Mouse (Mus musculus) CH12.LX (cell line): Measurements from ENCODE around the gene Vpreb1. TPM values are rescaled to one million over a fixed set of nuclear protein-coding genes. Genes with fewer than 3 reads are reported as not detected.

Source experiments
- DNase-seq: peaks from one replicate; pipeline ENCODE4 v3.0.0-alpha.2; 2013; ENCODE audit errors: extremely low read depth
- H3K27ac ChIP-seq: 2 replicates; pipeline ENCODE4 v1.5.1; 2012; ENCODE audit warnings: low read depth, mild to moderate bottlenecking, control low read depth, moderate library complexity; ENCODE audit not compliant: insufficient read depth
- H3K27me3 ChIP-seq: replicated peaks from 2 replicates; pipeline ENCODE3; 2012; ENCODE audit warnings: inconsistent platforms
- H3K36me3 ChIP-seq, 2 experiments: replicated peaks in 1 of 2; 2 replicates each; pipeline versions ENCODE3 to v1.6.1; 2012; ENCODE audit warnings: inconsistent platforms in 1 of 2, low read length in 1 of 2, mild to moderate bottlenecking in 1 of 2, mixed read lengths in 1 of 2, moderate library complexity in 1 of 2; ENCODE audit not compliant: control insufficient read depth in 1 of 2, insufficient read depth in 1 of 2
- H3K4me1 ChIP-seq, 2 experiments: 2 replicates each; pipeline ENCODE4 v1.6.1; 2012; ENCODE audit warnings: inconsistent platforms in 1 of 2, moderate library complexity in 1 of 2; ENCODE audit not compliant: insufficient read depth in 2 of 2, control insufficient read depth in 1 of 2
- H3K4me2 ChIP-seq: 2 replicates; pipeline ENCODE4 v1.6.1; 2012; ENCODE audit warnings: low read depth, mild to moderate bottlenecking, control low read depth; ENCODE audit not compliant: poor library complexity, insufficient read depth, severe bottlenecking
- H3K4me3 ChIP-seq, 3 experiments: fragments of 150-350 bp in 1 of 3; sonication (generic) in 1 of 3; replicated peaks in 1 of 3; 2 replicates each; pipeline versions ENCODE3 to v1.5.1; 2011 to 2012; ENCODE audit warnings: low read depth in 2 of 3, low read length in 2 of 3, mild to moderate bottlenecking in 2 of 3, moderate library complexity in 2 of 3, control low read depth in 1 of 3, improper control_type of control experiment in 1 of 3, inconsistent platforms in 1 of 3, mixed read lengths in 1 of 3; ENCODE audit not compliant: poor library complexity in 1 of 3
- H3K79me2 ChIP-seq: replicated peaks from 2 replicates; pipeline ENCODE4 v1.6.1; 2012; ENCODE audit warnings: mild to moderate bottlenecking, moderate library complexity; ENCODE audit not compliant: control insufficient read depth, poor library complexity, insufficient read depth, severe bottlenecking; ENCODE audit errors: extremely low read depth
- H3K9ac ChIP-seq: 2 replicates; pipeline ENCODE4 v1.6.1; 2012; ENCODE audit warnings: low read depth, mild to moderate bottlenecking, control low read depth, moderate library complexity; ENCODE audit not compliant: insufficient read depth
- H3K9me3 ChIP-seq: replicated peaks from 2 replicates; pipeline ENCODE3; 2012; ENCODE audit warnings: low read length, inconsistent platforms, mixed read lengths
- BHLHE40 ChIP-seq: IDR thresholded peaks from 2 replicates; pipeline ENCODE4 v1.6.1; 2011; ENCODE audit warnings: mild to moderate bottlenecking, low read depth, low read length, improper control_type of control experiment
- CHD1 ChIP-seq: IDR thresholded peaks from 2 replicates; pipeline ENCODE4 v1.6.1; 2012; ENCODE audit warnings: low read depth, low read length, improper control_type of control experiment, inconsistent platforms
- CHD2 ChIP-seq: IDR thresholded peaks from 2 replicates; pipeline ENCODE4 v1.6.1; 2011; ENCODE audit warnings: low read length, improper control_type of control experiment
- E2F4 ChIP-seq: IDR thresholded peaks from 2 replicates; pipeline ENCODE4 v1.6.1; 2011; ENCODE audit warnings: low read depth, low read length, improper control_type of control experiment; ENCODE audit not compliant: insufficient replicate concordance
- EP300 ChIP-seq: IDR thresholded peaks from 2 replicates; pipeline ENCODE4 v1.6.1; 2011; ENCODE audit warnings: low read length, improper control_type of control experiment
- ETS1 ChIP-seq: conservative IDR thresholded peaks from 2 replicates; pipeline ENCODE4 v1.6.1; 2012; ENCODE audit warnings: low read depth, mild to moderate bottlenecking, inconsistent platforms, low read length, improper control_type of control experiment, moderate library complexity
- HCFC1 ChIP-seq: IDR thresholded peaks from 2 replicates; pipeline ENCODE4 v1.6.1; 2012; ENCODE audit warnings: low read depth, mild to moderate bottlenecking, inconsistent platforms, low read length, improper control_type of control experiment
- JUN ChIP-seq: IDR thresholded peaks from 2 replicates; pipeline ENCODE4 v1.6.1; 2011; ENCODE audit warnings: low read depth, mild to moderate bottlenecking, low read length, improper control_type of control experiment, moderate library complexity; ENCODE audit not compliant: insufficient read depth
- MAX ChIP-seq: IDR thresholded peaks from 2 replicates; pipeline ENCODE4 v1.6.1; 2011; ENCODE audit warnings: low read length, improper control_type of control experiment
- MAZ ChIP-seq: IDR thresholded peaks from 2 replicates; pipeline ENCODE4 v1.6.1; 2012; ENCODE audit warnings: low read depth, mild to moderate bottlenecking, inconsistent platforms, low read length, improper control_type of control experiment, moderate library complexity
- MEF2A ChIP-seq: IDR thresholded peaks from 2 replicates; pipeline ENCODE4 v1.6.1; 2014; ENCODE audit warnings: low read depth, mild to moderate bottlenecking, inconsistent platforms, low read length, improper control_type of control experiment, borderline replicate concordance
- MXI1 ChIP-seq: IDR thresholded peaks from 2 replicates; pipeline ENCODE4 v1.6.1; 2011; ENCODE audit warnings: mild to moderate bottlenecking, low read depth, low read length, improper control_type of control experiment
- NRF1 ChIP-seq: IDR thresholded peaks from 2 replicates; pipeline ENCODE4 v1.6.1; 2014; ENCODE audit warnings: low read depth, mild to moderate bottlenecking, inconsistent platforms, low read length, improper control_type of control experiment, moderate library complexity
- POLR2A ChIP-seq: IDR thresholded peaks from 2 replicates; pipeline ENCODE4 v1.6.1; 2011; ENCODE audit warnings: low read depth, mild to moderate bottlenecking, improper control_type of control experiment, low read length
- RCOR1 ChIP-seq: conservative IDR thresholded peaks from 2 replicates; pipeline ENCODE4 v1.6.1; 2012; ENCODE audit warnings: low read depth, mild to moderate bottlenecking, inconsistent platforms, low read length, improper control_type of control experiment
- TCF12 ChIP-seq: IDR thresholded peaks from 2 replicates; pipeline ENCODE4 v1.6.1; 2014; ENCODE audit warnings: low read depth, mild to moderate bottlenecking, inconsistent platforms, low read length, improper control_type of control experiment
- USF1 ChIP-seq: IDR thresholded peaks from 2 replicates; pipeline ENCODE4 v1.6.1; 2014; ENCODE audit warnings: low read depth, mild to moderate bottlenecking, inconsistent platforms, low read length, improper control_type of control experiment
- ZC3H11A ChIP-seq: IDR thresholded peaks from 2 replicates; pipeline ENCODE4 v1.6.1; 2012; ENCODE audit warnings: low read depth, mild to moderate bottlenecking, inconsistent platforms, low read length, improper control_type of control experiment
- ZKSCAN1 ChIP-seq: IDR thresholded peaks from 2 replicates; pipeline ENCODE4 v1.6.1; 2012; ENCODE audit warnings: low read depth, inconsistent platforms, low read length, improper control_type of control experiment, borderline replicate concordance
- ZMIZ1 ChIP-seq: IDR thresholded peaks from 2 replicates; pipeline ENCODE4 v1.6.1; 2012; ENCODE audit warnings: low read depth, mild to moderate bottlenecking, inconsistent platforms, low read length, improper control_type of control experiment
- dilution Hi-C: fragments of 300-500 bp; cut with MboI; formaldehyde crosslinking; loops from 2 replicates; pipeline ENCODE4 v1.14.3; 2020; ENCODE audit warnings: low sequenced_read_pairs; ENCODE audit not compliant: extremely low pct_unique_long_range_greater_than_20kb, extremely low pct_ligation_motif_present
- in situ Hi-C: fragments of 300-500 bp; cut with MboI; formaldehyde crosslinking; loops from 3 replicates; pipeline ENCODE4 v1.14.3; 2019; ENCODE audit warnings: low sequenced_read_pairs, low pct_ligation_motif_present, low pct_unique_long_range_greater_than_20kb, mixed read lengths
- polyA plus RNA-seq: library from polyadenylated mRNA; unstranded; fragments of >175 nt; gene quantifications from 2 replicates; pipeline ENCODE4 v1.2.1, GENCODE M21; 2012; ENCODE audit warnings: low read depth; ENCODE audit not compliant: insufficient read length
- total RNA-seq, 2 experiments: library from RNA; depleted of rRNA; stranded (reverse); fragments of 300-350 nt in 1 of 2; fragments of >200 nt in 1 of 2; gene quantifications; 2 replicates each; pipeline ENCODE4 v1.2.3; 2012 to 2014

Gene Vpreb1
- total and polyA plus RNA-seq, 3 experiments: 0.64 to 1.0 TPM; not detected in 1

DNA sequence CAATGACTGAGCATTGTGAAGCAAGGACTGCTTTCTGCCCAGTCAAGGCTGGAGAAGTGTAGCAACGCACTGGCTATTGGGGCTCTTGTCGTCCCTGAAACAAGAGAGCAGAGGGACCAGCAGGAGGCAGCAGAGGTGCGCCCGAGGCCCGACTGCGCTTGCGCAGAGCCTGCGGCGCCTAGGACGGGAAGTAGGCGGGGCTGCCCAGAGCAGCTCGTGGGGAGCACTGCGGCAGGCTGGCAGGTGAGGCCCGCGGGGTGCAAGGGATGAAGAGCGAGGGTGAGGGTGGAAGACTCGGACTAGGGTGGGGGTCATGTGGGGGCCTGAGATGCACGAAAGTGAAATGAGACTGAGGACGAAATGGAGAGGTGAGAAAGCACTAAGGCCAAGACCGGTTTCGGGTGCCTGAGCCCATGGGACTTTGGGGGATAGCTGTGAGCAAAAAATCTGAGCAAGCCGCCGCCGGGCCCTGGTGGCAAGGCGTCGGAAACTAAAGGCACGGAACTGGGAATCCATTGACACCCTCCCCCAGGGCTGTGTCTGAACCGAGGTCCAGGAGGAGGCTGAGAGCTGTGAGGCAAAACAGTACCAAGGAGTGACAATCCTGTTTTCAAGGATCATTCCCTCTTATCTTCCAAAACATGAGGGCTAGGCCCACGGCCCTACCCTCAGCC, 25.9 kb upstream of the Vpreb1 start, which contains the start of gene Ppm1f (continued):
- no peak for TF ChIP-seq E2F4
- TF ChIP-seq CHD1: 0 out of 2 replicates have a peak, but pooled peaks have one; percentile 13
- peak; percentile 63 for TF ChIP-seq MEF2A
- TF ChIP-seq RCOR1: peak; percentile 67; the same call in 1 of the 2 replicates
- TF ChIP-seq MXI1: peak; percentile 93
- TF ChIP-seq JUN: no peak
- peak; percentile 70 for TF ChIP-seq TCF12
- TF ChIP-seq HCFC1: peak; percentile 66
- TF ChIP-seq MAZ: no peak; the same call in 1 of the 2 replicates

DNA sequence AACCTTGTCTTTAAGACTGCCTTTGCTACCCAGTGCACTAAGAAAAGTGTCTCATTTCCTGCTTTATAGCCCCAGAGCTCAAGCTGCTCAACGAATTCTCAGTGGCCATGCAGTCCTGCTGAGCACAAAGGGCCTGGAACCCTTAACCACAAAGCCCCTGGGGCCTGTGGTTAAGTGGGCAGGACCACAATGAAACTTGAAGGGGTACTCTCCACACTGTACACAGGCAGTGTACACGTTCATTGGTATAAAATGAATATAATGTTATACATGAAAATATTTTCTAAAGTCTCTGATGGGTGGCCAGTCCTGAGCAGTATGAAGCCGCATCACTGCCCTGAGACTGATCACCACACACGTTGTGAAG, 25.4 kb upstream of the Vpreb1 start:
- TF ChIP-seq EP300 (0 out of 2 replicates have a peak, but pooled peaks have one; percentile 37), MAZ (peak; percentile 15; the same call in 1 of the 2 replicates), ZC3H11A (no peak), MAX (peak; percentile 5; the same call in 1 of the 2 replicates), ETS1 (0 out of 2 replicates have a peak, but pooled peaks have one; percentile 20), BHLHE40 (peak; percentile 46; the same call in 1 of the 2 replicates)
- TF ChIP-seq, all 38 proteins: peak for 5
- Histone ChIP-seq H3K4me3 (peak overlapping the region in 1 of 3 experiments; percentile 69), H3K4me1 (peaks cover 9 to 43% of the 10 kb centered on the region in 2 experiments), H3K27ac (peak overlapping the region; percentile 57), H3K36me3 (peaks cover 28 to 65% of the 10 kb centered on the region in 2 experiments), H3K79me2 (no peaks in the 10 kb centered on the region), H3K4me2 (no peak overlapping the region), H3K9me3 (no peaks in the 10 kb centered on the region), H3K9ac (no peak overlapping the region), H3K27me3 (no peaks in the 10 kb centered on the region)
- dilution Hi-C loops (no loop called here), in situ Hi-C loops (loop anchor here (5.0 kb wide), 1 partner anchor 34 kb away; the partner anchor contains the start of gene Igll1)
- DNase-seq: peak; percentile 88

DNA sequence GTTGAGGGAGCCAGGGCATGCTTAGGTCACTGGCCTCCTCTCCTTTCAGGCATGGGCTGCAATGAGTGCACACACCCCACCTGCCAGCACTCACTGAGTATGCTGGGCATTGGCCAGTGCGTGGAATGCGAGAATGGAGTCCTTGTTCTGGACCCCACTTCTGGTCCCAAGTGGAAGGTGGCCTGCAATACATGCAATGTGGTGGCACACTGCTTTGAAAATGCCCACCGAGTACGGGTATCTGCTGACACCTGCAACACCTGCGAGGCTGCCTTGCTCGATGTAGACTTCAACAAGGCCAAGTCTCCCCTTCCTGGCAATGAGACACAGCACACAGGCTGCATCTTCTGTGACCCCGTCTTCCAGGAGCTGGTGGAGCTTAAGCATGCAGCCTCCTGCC, 21.7 kb upstream of the Vpreb1 start:
- Histone ChIP-seq H3K27me3 (no peaks in the 10 kb centered on the region), H3K9ac (no peak overlapping the region), H3K36me3 (peaks cover 63 to 80% of the 10 kb centered on the region in 2 experiments)

More for the DNA sequence above, 21.7 kb upstream of the Vpreb1 start:
- dilution Hi-C loops (no loop called here), in situ Hi-C loops (no loop called here)
- Histone ChIP-seq H3K9me3 (no peaks in the 10 kb centered on the region), H3K4me1 (peaks cover 5 to 20% of the 10 kb centered on the region in 2 experiments), H3K4me3 (no peak overlapping the region), H3K27ac (no peak overlapping the region), H3K4me2 (no peak overlapping the region), H3K79me2 (no peaks in the 10 kb centered on the region)
- no peak for DNase-seq
- TF ChIP-seq BHLHE40 (no peak), HCFC1 (no peak), JUN (no peak), CHD2 (no peak), ZC3H11A (no peak), ZKSCAN1 (no peak), E2F4 (no peak), MAX (no peak), MAZ (no peak), USF1 (no peak), MXI1 (no peak), NRF1 (no peak), TCF12 (no peak), RCOR1 (no peak), CHD1 (no peak), POLR2A (no peak), ZMIZ1 (no peak)
